Mouse (Mus musculus): ENCODE measurements at regions not wholly inside any gene's neighbourhood (a gene's known extent, or its start where the extent isn't known, plus 50 kb on each side); places are given as distances from the start of the nearest gene placed in this dataset.

DNA sequence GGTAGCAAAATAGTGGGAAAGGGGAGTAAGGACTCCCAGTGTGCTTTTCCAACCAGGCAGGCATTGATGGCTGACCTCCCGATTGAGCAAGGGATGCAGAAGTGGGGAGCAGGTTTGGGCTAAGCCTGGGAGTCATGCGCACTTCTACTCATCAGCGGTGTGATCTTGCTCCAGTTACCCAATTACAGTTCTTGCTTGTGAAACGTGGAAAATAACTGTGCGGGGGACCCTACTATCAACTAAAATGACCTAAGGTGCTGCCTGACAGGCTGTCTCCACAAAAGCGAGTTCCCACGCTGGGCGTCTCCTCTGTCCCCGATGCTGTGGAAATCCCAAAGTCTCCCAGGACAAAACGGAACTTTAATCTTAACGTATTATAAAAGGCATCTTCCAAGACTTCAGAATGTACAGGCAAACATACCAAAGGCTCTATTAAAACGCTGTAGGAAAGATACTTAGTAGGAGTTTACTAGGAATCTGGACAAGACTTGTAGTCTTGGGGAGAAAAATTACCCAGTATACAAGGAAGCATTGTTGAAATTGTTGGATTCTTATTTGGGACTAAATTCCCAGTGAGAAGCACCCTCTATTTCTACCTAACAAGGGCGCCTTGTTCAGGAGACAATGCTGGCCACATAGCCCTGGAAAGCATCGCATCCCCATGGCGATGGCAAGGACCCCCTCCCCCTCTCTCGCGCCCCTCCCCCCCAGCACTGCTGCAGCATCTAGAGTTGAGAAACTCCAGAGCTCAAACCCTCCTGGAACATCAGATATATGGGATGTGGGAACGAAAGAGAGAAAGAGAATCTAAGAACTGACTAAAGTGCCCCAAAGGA, 65.6 kb upstream of the Cep78 start:
- TF ChIP-seq CTCF (IDR thresholded peaks at IDR 0.05; ENCODE audit: low read depth): no peak
- TF ChIP-seq EP300 (IDR thresholded peaks at IDR 0.05; ENCODE audit: low read depth): no peak
